Mouse (Mus musculus): Measurements from ENCODE around the gene Trappc10.

- TF ChIP-seq POLR2A (IDR thresholded peaks at IDR 0.05; ENCODE audit: insufficient read depth, low read depth, low read length) (no peak), CTCF (IDR thresholded peaks at IDR 0.05; ENCODE audit: insufficient read depth, low read depth, low read length) (no peak)
These were observed 83.3 kb downstream of the Trappc10 start for GRCm38 (mm10) chr10:78161096-78161495.

Data from olfactory bulb, adult 2 months (tissue).